Mouse (Mus musculus): ENCODE data around the gene Vmn1r1. TPM values are rescaled to one million over a fixed set of nuclear protein-coding genes. Genes with fewer than 3 reads are reported as not detected.
A peak's percentile ranks its signal among the peaks of the same experiment; 100 is the strongest.

Vmn1r1 gene
- total RNA-seq, 2 experiments from 2014 or later, result not detected

DNA sequence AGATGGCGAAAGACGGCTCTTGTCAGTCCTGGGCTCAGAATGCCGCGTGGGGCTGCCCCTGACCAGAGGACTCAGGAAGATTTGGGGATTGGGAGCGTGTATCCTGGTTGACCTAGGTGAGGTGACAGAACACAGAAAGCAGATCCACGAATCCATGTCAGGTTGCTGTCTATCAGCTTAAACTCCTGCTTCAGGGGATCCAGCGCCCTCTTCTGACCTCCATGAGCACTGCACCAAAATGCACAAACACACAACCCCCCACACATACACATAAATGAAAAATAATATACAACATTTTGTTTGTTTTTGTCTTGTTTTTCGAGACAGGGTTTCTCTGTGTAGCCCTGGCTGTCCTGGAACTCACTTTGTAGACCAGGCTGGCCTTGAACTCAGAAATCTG, 26.1 kb downstream of the Vmn1r1 start:
- DNase-seq, result no peak
- intact Hi-C loops (cut with DNase I), result no loop called here

DNA sequence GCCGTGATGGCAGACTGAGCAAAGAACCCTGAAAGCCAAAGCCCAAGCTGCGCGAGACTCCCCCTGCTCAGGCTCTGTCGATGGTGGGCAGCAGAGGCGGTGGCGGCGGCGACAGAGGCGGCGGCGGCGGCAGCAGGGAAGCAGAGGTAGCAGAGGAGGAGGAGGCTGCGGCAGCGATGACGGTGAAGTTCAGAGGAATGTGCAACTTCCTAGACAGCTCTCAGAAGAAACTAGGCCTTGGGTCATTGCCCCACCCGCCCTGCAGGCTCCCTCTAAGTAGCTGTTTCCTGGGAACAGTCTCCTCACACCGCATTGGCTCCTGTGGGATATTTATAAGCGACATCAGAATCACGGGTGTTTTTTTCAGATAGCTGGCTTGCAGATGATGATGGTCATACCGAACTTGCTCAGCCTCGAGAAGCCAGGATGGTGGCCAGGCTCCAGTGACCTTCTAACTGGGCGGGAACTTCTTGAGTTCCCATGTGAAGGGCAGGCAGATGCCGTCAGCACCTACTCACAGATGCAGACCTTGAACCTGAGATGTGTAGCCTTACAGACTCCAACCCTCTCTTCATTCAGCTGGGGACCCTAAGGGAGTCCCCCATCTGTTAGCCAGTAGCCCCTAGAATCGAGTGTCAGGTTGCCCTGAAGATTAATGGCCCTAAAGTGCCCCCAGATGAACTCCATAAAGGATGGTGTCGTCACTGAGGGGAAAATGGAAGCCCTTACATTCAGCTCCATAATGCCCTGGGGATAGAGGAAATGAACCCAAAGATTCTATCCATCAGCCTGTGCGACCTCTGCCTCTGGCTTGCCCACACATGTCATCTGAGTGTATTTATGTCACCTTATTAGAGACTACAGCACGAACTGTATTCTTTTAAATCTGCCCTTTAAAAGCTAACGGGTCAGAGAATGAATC, 26.8 kb downstream of the Vmn1r1 start:
- no peak for DNase-seq
- intact Hi-C loops (cut with DNase I), result no loop called here

DNA sequence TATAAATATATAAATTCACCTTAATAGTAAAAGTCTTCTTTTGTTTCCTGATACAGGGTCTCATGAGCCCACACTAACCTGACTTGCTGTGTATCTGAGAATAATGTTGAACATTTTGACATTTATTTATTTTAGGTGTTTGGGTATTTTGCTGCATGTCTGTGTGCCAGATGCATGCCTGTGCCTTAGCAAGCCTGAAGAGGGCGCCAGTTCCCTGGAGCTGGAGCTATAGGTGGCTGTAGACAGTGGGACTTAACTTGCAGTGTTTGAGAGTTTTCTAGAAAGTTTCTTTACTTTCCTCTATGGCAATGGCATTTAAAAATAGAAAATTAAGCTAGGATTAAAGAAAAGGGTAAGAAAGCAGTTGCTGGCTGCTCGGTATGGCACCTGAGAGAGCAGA, 33.5 kb downstream of the Vmn1r1 start:
- peak in 1 of 2 experiments; percentile 47 for DNase-seq
- intact Hi-C loops (cut with DNase I), result no loop called here

DNA sequence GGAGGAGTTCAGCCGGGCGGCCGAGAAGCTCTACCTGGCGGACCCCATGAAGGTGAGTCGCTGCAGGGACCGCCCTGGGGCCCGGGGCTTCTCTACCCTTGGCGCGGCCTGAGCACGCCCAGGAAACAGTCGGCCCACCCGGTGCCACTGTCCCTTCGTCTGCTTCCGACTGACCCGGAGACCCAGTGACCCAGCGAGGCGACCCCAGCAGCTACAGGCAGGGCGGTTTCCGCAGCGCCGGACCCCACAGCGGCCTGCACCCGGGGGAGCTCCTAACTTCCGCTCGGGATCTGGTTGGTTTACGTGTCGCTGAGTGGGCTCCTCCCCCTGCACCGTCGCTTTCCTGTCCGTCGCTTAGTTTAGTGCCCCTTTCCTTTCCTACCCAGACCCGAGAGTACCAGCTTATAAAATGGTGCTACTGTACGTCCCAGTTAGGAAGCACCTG, 39.3 kb downstream of the Vmn1r1 start:
- intact Hi-C loops (cut with DNase I), result loop anchor here (5.0 to 10.0 kb wide), 2 partner anchors 217 to 410 kb away; partner anchors contain the start of gene Fbxo28
- peak; percentile 83 for DNase-seq

DNA sequence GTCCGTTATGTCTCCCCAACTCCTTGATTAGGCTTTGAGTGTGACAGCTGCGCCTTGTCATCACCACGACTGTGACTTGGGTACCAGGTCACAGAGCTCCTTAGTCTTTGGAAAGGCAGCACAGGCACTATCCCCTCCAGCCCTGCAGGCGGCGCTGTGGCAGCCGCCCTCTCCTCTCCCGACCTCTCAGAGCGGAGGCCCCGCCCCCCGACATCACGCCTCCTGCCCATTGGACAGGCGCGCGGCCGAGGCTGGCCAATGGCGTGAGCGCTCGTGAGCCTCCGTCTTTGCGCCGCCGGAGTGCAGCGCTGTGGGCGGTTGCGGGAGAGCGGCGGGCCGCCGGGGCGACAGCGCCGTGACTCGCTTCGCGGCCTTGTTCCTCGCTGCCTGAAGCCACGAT, 39.8 kb downstream of the Vmn1r1 start, which contains the start of gene Srp9:
TSS of gene Srp9 (plus strand) at position 232 of the 400 bp plus-strand sequence.
- peak; percentile 99 for DNase-seq
- intact Hi-C loops (cut with DNase I), result loop anchor here (10.0 kb wide), 1 partner anchor 410 kb away; no protein-coding TSS in a partner anchor

DNA sequence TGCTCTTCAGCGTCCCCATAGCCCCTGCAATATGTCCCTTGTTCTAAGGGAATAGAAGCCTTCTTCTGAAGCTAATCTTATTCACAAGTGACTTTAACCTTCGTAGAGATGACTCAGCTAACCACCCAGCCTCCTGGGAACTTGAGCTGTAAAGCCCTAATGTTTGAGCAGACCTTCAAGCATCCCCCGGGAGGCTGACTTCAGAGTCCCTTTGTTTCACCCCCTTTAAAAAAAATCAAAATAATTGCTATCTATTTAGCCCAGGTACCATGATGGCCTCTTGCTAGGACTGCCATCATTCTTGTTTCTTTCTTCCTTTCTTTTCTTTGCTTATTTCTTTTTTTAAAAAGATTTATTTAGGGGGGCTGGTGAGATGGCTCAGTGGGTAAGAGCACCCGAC, 41.9 kb downstream of the Vmn1r1 start:
- intact Hi-C loops (cut with DNase I), result loop anchor here (10.0 kb wide), 1 partner anchor 412 kb away; no protein-coding TSS in a partner anchor
- no peak for DNase-seq

DNA sequence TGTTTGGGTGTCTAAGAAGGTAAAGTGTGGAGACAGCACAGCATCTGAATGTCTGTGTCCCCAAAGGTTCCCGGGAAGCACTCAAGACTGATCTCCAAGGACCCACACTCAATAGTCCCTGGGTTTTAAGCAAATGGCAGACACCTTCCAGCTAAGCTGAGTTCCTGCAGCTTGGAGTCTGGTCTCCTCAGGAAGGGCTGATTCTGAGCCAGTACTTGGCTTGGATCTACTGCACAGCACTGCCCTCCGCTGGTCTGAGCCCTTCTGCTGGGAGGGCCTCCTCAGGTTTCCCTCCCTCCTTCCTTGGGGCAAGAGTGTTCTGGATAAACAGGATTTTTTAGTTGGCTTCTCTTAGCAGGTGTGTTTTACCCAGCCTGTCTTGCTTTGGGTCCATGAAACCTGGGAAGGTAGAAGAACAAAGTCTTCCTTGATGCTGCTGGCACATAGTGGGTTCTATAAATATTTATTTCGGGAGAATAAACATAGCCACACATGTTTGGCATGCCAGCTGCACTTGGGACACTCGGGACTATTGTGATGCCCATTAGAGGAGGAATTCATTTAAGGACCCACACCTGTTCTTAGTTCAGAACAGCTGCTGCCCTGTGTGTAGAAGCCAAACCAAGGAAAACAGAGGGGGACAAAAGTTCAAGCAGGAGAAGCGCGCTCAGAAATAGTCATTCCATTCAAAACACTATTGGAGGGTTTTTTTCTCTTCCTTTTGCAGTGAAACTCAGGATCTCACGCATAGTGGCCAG, 48.5 kb downstream of the Vmn1r1 start:
- intact Hi-C loops (cut with DNase I), result loop anchor here (1.0 to 10.0 kb wide), 3 partner anchors 97 to 391 kb away; partner anchors contain the start of gene Enah
- DNase-seq, result peak; percentile 40 to 65

DNA sequence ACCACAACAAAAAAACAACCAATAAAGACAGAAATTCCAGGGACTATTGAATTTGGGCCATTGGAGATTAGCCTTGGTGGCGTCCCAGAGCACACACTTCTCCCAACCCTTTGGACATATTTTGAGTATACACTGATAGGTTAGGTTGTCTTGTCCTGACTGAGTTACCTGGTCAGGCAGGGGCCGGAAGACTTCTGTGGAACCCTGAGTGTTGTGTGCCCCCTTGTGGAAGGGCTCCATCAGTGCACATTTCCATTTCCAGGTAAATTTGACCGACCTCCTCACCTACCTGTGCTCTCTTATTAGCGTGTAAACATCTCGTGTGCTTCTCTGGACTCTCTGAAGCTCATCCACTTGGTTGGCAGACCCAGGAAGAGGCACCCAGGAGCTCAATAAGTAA, 49.1 kb downstream of the Vmn1r1 start:
- DNase-seq, result peak; percentile 59 to 64
- intact Hi-C loops (cut with DNase I), result loop anchor here (1.0 to 10.0 kb wide), 3 partner anchors 96 to 390 kb away; partner anchors contain the start of gene Enah

DNA sequence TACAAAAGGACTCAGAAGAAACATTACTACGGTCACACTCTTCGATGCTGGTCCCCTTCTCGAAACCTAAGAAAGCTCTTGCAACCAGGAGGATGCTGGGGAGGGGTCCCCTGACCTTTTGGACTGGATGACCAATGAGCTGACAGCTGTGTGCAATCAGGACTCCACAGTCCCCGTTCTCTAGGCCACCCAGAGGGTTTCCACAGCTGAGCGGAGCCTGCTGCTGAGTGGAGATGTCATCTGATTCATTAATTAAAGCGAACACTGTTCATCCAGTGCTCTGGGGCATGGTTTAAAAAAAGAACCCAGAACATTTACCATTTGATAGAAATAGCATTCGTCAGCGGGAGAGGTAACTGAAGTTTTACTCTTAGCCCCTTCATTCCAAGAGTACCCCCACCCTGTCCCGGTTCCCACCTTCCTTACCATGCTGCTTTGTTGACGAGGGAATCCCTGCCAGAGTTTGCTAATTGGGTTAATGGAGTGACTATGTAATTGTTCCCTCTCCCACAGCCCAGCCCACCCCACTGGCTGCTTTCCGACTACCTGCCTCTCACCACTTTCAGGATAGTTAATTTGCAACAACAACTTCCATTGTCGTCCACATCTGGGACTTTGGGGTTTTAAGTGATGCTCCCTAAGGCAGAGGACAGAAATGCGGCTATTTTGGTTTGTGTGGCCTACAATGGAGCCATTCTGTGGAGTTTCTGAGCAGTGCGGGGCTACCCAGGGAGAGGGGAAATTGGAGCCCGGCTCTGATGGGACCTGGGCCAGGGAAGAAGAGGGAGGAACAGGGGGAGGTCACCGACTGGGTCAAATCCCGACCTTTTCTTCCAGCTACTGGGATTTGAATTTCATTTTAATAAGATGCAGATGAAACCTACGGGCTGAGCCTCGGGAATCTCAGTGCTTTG, 50.4 kb downstream of the Vmn1r1 start:
- intact Hi-C loops (cut with DNase I), result loop anchor here (2.0 to 10.0 kb wide), 3 partner anchors 95 to 389 kb away; partner anchors contain the start of gene Enah

DNA sequence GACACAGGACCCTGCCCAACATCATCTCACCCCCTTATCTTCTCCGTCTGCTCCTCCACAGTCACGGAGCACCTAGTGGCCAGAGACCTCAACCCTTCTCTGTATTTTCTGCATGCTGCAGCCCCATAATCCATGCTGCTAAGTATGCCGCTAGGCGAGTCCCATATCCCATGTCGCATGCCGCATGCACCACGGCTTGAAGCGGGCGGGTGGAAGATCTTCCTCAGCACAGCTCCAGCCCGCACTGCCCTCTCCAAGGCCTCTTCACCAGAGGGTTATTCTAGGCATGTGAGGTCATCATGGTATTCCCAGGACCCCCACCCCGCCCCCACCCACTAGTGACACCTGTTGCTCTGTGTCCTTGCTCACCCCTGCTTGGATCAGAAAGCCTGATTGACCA, 51.2 kb downstream of the Vmn1r1 start:
- intact Hi-C loops (cut with DNase I), result loop anchor here (5.0 to 10.0 kb wide), 2 partner anchors 146 to 388 kb away; no protein-coding TSS in a partner anchor
- DNase-seq, result no peak

More for the DNA sequence above, 50.4 kb downstream of the Vmn1r1 start:
- DNase-seq, result no peak

DNA sequence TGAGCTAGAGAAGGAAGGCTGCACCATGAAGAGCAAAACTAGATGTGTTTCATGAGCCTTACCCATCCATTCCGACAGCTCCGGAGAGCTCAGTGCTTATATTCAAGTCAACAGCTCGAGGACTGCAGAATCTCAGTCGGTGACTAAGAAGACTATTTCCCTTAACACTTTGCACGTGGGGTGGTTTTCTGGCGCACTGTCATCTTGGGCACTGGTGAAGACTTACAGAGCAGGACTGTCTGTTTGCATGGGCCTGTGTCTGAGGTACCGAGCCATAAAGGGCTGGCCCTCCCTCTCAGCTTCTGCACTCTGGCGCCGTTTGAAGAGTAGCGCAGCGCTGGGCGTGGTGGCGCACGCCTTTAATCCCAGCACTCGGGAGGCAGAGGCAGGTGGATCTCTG, 51.9 kb downstream of the Vmn1r1 start:
- no peak for DNase-seq
- intact Hi-C loops (cut with DNase I), result loop anchor here (5.0 to 10.0 kb wide), 2 partner anchors 145 to 388 kb away; no protein-coding TSS in a partner anchor

DNA sequence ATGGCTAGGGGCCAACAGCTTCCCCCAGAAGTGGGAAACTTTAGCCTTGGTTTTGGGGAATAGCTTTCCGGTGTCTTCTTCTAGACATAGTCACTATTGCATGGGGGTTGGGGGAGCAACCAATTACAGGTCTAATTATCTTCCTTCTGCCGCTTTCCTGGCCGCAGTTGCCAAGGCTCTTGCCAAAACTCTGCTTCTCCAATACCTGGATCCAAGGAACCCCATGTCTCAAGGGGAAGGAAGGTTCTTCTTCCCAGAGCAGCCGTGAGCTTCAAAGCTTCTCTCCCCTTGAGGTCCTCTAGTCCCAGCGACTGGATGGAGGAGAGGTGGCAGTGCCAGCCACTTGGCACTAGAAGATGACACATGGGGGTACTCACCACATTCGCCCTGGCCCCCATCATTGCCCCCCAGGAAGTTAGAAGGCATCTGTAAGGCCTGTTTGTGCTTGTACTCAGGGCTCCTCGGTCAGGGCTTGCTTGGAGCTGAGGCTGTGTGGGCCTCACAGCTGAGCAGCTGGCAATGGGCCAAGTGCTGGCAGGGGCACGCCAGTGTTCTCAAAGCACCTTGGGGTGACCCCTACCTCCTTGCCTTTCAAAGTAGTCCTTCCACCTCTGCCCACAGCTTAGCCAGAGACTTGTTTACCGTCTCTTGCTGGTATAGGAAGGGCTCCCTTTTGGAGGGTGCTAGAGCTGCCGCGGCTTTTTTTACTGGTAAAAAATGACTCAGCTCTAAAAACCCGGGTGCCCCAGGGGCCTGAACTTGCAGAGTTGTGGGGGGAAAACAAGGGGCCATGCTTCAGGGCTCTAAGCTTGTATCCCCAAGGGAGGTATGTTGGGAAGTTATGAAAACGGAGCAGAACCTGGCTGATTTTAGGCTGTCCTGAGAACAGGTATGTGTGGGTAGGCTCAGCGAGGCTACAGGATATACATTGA, 52.6 kb downstream of the Vmn1r1 start:
- peak in 1 of 2 experiments; percentile 67 for DNase-seq
- intact Hi-C loops (cut with DNase I), result loop anchor here (5.0 to 10.0 kb wide), 2 partner anchors 144 to 387 kb away; no protein-coding TSS in a partner anchor

DNA sequence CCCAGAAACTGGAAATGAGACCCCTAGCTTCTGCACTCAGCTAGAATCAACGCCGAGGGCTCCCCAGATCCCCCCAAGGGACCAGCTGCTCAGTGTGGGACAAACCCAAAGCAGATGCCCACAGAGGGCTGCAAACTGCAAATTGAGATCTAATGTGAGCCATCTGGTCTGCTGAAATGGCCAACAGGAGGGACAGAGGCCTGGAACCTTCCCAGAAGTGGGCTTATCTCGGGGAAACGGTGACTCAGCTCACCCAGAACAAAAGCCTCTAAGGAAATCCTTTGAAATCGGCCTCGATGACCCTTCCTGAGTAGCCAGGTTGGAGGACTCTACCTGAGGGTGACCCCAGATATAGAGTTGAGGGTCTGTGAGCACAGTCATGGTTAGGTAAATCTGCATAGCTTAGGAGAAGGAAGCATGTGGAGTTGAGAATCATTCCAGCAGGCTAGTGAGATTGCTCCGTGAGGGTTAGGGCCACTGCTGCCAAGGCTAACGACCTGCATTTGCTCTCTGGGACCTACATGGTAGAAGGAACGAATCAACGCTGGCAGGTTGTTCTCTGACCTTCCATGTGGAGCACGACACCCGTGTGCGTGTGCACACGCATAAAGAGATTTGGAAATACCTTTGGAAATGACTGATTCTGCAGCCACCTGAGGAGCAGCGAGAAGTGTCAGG, 53.4 kb downstream of the Vmn1r1 start:
- peak in 1 of 2 experiments; percentile 58 for DNase-seq
- intact Hi-C loops (cut with DNase I), result loop anchor here (5.0 to 10.0 kb wide), 2 partner anchors 144 to 386 kb away; no protein-coding TSS in a partner anchor

DNA sequence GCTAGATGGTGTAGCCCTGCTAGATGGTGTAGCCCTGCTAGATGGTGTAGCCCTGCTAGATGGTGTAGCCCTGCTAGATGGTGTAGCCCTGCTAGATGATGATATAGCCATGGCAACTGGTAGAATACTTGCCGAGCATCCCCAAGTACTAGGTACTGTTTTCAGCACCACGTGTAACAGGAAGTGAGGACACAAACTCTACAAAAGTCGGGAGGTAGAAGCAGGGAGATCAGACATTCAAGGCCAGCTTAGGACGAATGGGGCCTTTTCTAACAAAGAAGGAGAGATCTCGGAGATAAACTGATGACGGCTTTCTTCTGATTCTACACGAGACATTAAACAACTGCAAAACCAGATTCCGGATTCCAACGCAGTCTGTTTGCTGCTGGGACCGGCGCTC, 54.1 kb downstream of the Vmn1r1 start:
- no peak for DNase-seq
- intact Hi-C loops (cut with DNase I), result loop anchor here (5.0 to 10.0 kb wide), 2 partner anchors 143 to 385 kb away; no protein-coding TSS in a partner anchor

DNA sequence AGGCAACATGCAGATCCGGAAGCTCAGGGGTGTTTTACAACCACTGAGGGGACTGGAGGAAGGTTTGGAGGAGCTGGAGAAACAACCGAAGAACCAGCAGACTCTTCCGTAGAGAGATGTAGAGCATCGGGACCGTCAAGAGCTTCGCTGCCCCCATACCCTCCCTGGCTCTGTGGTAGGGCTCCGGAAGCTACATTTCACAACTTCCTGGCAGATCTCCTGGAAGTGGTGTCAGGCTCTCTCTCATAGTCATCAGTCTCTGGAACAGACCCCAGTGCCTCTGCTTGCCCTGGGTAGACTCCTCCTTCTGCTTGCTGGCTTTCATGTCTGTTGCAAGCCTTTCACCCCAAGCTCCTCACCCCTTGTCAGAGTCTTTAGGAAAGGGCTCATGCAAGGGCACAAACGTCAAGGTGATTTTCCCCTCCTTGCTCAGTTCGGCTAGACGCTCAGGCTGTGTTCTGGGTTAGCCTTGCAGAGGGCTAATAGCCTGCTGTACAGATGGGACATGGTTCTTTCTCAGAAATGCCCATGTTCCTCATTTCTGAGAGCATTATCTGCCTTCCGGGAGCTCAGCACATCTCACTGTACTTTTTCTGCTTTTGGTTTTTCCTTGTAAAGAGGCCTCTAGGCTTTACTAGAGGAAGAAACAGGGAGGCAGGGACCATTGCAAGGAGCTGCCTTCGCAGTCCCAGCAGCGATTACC, 55.7 kb downstream of the Vmn1r1 start:
- peak in 1 of 2 experiments; percentile 53 for DNase-seq
- intact Hi-C loops (cut with DNase I), result no loop called here

DNA sequence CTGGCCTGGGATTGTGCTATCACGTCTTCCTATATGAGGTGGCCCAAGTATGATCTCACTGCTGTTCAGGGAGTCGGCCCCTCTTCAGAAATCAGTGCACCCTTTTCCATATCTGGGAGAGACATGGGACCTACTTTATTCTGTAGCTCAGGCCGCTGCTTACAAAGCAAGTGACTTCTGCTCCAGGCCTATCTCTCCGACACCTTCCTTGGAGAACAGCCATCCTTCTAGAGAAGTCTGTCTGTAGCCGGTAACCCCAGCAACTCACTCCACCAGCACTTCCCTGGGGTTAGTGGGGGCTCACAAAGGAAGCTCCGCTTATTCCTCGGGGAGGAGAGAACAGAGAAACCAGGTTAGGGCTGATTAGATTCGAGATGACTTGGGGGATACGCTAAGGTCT, 57.0 kb downstream of the Vmn1r1 start:
- no peak for DNase-seq
- intact Hi-C loops (cut with DNase I), result no loop called here

DNA sequence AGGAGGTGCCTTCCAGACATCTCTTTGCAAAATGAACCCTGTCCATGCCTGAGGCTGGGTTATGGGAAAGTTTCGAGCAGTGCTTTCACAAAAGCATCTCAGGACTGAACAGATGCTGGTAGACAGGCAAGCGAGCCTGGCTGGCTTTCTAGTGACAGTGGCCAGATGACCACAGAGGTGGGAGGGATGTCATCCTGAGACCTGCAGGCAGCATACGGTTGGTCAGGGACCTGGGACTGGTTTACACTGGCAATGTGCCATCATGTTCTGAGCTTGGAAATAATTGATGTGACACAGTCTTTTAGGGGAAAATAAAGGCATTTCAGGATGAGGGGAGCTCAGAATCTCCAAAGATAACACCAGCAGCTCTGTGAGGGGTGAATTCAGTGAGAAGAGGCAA, 59.3 kb downstream of the Vmn1r1 start:
- intact Hi-C loops (cut with DNase I), result no loop called here
- DNase-seq, result no peak
